Mouse (Mus musculus) lung, postnatal 0 days (tissue): ENCODE results near the gene H2-T23. TPM values are rescaled to one million over a fixed set of nuclear protein-coding genes. Genes with fewer than 3 reads are reported as not detected.
A peak's percentile ranks its signal among the peaks of the same experiment; 100 is the strongest.

Source experiments
- ATAC-seq: fragments of 200-750 bp; cut with Nextera tagmentation; 2 replicates; pipeline ENCODE4 v1.8.0; 2017; ENCODE audit warnings: moderate library complexity
- DNase-seq: peaks from one replicate; pipeline ENCODE4 v3.0.0-alpha.2; 2016; ENCODE audit warnings: low spot score
- H3K27ac ChIP-seq: fragments of 300-500 bp; sonication (generic); 2 replicates; pipeline ENCODE4 v1.5.1; 2014; ENCODE audit warnings: antibody characterized with exemption, mild to moderate bottlenecking, low read length, mixed read lengths
- H3K27me3 ChIP-seq: fragments of 300-500 bp; sonication (generic); replicated peaks from 2 replicates; pipeline ENCODE4 v1.6.1; 2014; ENCODE audit warnings: low read length, mixed read lengths; ENCODE audit not compliant: insufficient read depth
- H3K36me3 ChIP-seq: fragments of 300-500 bp; sonication (generic); 2 replicates; pipeline ENCODE4 v1.6.1; 2014; ENCODE audit warnings: low read length, mixed read lengths; ENCODE audit not compliant: insufficient read depth
- H3K4me1 ChIP-seq: fragments of 300-500 bp; sonication (generic); 2 replicates; pipeline ENCODE4 v1.6.1; 2014; ENCODE audit warnings: antibody characterized with exemption, low read depth, low read length, mixed read lengths; ENCODE audit not compliant: insufficient read depth
- H3K4me2 ChIP-seq: fragments of 300-500 bp; sonication (generic); replicated peaks from 2 replicates; pipeline ENCODE4 v1.6.1; 2014; ENCODE audit warnings: low read depth, mild to moderate bottlenecking, low read length, moderate library complexity, mixed read lengths
- H3K4me3 ChIP-seq: fragments of 300-500 bp; sonication (generic); 2 replicates; pipeline ENCODE4 v1.5.1; 2014; ENCODE audit warnings: low read depth, low read length
- H3K9ac ChIP-seq: fragments of 300-500 bp; sonication (generic); replicated peaks from 2 replicates; pipeline ENCODE4 v1.6.1; 2014; ENCODE audit warnings: low read depth, mild to moderate bottlenecking
- H3K9me3 ChIP-seq: fragments of 300-500 bp; sonication (generic); 2 replicates; pipeline ENCODE4 v1.6.1; 2016; ENCODE audit warnings: low read length, mixed read lengths
- CTCF ChIP-seq: IDR thresholded peaks from 2 replicates; pipeline ENCODE4 v1.5.1; 2016; ENCODE audit warnings: antibody characterized with exemption, mild to moderate bottlenecking
- EP300 ChIP-seq: IDR thresholded peaks from 2 replicates; pipeline ENCODE4 v1.6.1; 2016; ENCODE audit warnings: antibody characterized with exemption, mild to moderate bottlenecking, control low read depth
- WGBS: fragments of 180-500 bp; shearing (Covaris S2); extraction: QIAGEN DNeasy Blood & Tissue Kit; methylation state at CpG from one replicate; pipeline ENCODE4 v1.1.7; 2014; 5-methylcytosine and 5-hydroxymethylcytosine counted together
- polyA plus RNA-seq: library from polyadenylated mRNA; unstranded; fragments of >200 nt; fragmentation: Nextera tagmentation; extraction: Ambion mirVana; gene quantifications from 2 replicates; pipeline ENCODE4 v1.2.1, GENCODE M21; 2015

H2-T23 gene
- polyA plus RNA-seq, 1 experiment from 2014 or later, result 50.4 TPM

GRCm38 (mm10) chr17:36003331-36003730, 29.3 kb downstream of the H2-T23 start:
- no peak overlapping the region for H3K4me3 ChIP-seq
- TF ChIP-seq CTCF (no peak), EP300 (no peak)
- ATAC-seq (no peak), DNase-seq (no peak)
- H3K36me3 ChIP-seq, result no peaks in the 10 kb centered on the region
- no peaks in the 10 kb centered on the region for H3K4me1 ChIP-seq
- H3K9me3 ChIP-seq, result no peaks in the 10 kb centered on the region
- whole genome bisulfite sequencing, result 87% methylated on average over 7 of the region's 7 CpGs
- no peaks in the 10 kb centered on the region for H3K27me3 ChIP-seq
- no peak overlapping the region for H3K4me2 ChIP-seq
- no peak overlapping the region for H3K9ac ChIP-seq
- H3K27ac ChIP-seq, result no peak overlapping the region

GRCm38 (mm10) chr17:36001966-36002365, 30.7 kb downstream of the H2-T23 start:
- no peak overlapping the region for H3K4me3 ChIP-seq
- no peaks in the 10 kb centered on the region for H3K9me3 ChIP-seq
- H3K27me3 ChIP-seq, result no peaks in the 10 kb centered on the region
- TF ChIP-seq CTCF, result no peak
- TF ChIP-seq EP300, result no peak
- H3K4me1 ChIP-seq, result no peaks in the 10 kb centered on the region
- no peak overlapping the region for H3K4me2 ChIP-seq
- ATAC-seq, result no peak
- no peaks in the 10 kb centered on the region for H3K36me3 ChIP-seq
- H3K9ac ChIP-seq, result no peak overlapping the region
- no peak for DNase-seq
- WGBS, result 91% methylated on average over 6 of the region's 6 CpGs
- H3K27ac ChIP-seq, result no peak overlapping the region

- Histone ChIP-seq H3K36me3 (no peaks in the 10 kb centered on the region), H3K9me3 (no peaks in the 10 kb centered on the region), H3K27me3 (no peaks in the 10 kb centered on the region), H3K4me3 (no peak overlapping the region), H3K9ac (no peak overlapping the region), H3K27ac (no peak overlapping the region), H3K4me1 (no peaks in the 10 kb centered on the region), H3K4me2 (no peak overlapping the region)
- ATAC-seq (no peak), DNase-seq (no peak)
- WGBS, result 80% methylated on average over 12 of the region's 12 CpGs
- no peak for TF ChIP-seq CTCF
- TF ChIP-seq EP300, result no peak
Observed at GRCm38 (mm10) chr17:36001121-36001897, 31.3 kb downstream of the H2-T23 start.

GRCm38 (mm10) chr17:36000349-36000748, 32.3 kb downstream of the H2-T23 start:
- no peaks in the 10 kb centered on the region for H3K4me1 ChIP-seq
- H3K27me3 ChIP-seq, result no peaks in the 10 kb centered on the region
- peak; percentile 7 for DNase-seq
- TF ChIP-seq CTCF (no peak), EP300 (no peak)
- no peak overlapping the region for H3K4me2 ChIP-seq
- no peaks in the 10 kb centered on the region for H3K36me3 ChIP-seq
- ATAC-seq, result no peak
- H3K9me3 ChIP-seq, result no peaks in the 10 kb centered on the region
- no peak overlapping the region for H3K27ac ChIP-seq
- no peak overlapping the region for H3K9ac ChIP-seq
- H3K4me3 ChIP-seq, result no peak overlapping the region
- WGBS, result 70% methylated on average over 4 of the region's 4 CpGs

- no peak overlapping the region for H3K4me2 ChIP-seq
- H3K27ac ChIP-seq, result no peak overlapping the region
- TF ChIP-seq EP300, result no peak
- no peak for TF ChIP-seq CTCF
- H3K27me3 ChIP-seq, result no peaks in the 10 kb centered on the region
- WGBS, result 73% methylated on average over 7 of the region's 7 CpGs
- no peaks in the 10 kb centered on the region for H3K9me3 ChIP-seq
- H3K9ac ChIP-seq, result no peak overlapping the region
- DNase-seq, result no peak
- H3K4me3 ChIP-seq, result no peak overlapping the region
- no peaks in the 10 kb centered on the region for H3K4me1 ChIP-seq
- H3K36me3 ChIP-seq, result no peaks in the 10 kb centered on the region
- ATAC-seq, result no peak
Observed at GRCm38 (mm10) chr17:35999356-35999755, 33.3 kb downstream of the H2-T23 start.

- WGBS, result 76% methylated on average over 6 of the region's 6 CpGs
- no peak for TF ChIP-seq CTCF
- no peak for TF ChIP-seq EP300
- Histone ChIP-seq H3K36me3 (no peaks in the 10 kb centered on the region), H3K4me1 (no peaks in the 10 kb centered on the region), H3K9me3 (no peaks in the 10 kb centered on the region), H3K27me3 (no peaks in the 10 kb centered on the region), H3K9ac (no peak overlapping the region), H3K27ac (no peak overlapping the region), H3K4me3 (no peak overlapping the region), H3K4me2 (no peak overlapping the region)
- DNase-seq (no peak), ATAC-seq (no peak)
Observed at GRCm38 (mm10) chr17:35998545-35999305, 33.9 kb downstream of the H2-T23 start.
